Mouse (Mus musculus): ENCODE measurements at regions not wholly inside any gene's neighbourhood (a gene's known extent, or its start where the extent isn't known, plus 50 kb on each side); places are given as distances from the start of the nearest gene placed in this dataset.

DNA sequence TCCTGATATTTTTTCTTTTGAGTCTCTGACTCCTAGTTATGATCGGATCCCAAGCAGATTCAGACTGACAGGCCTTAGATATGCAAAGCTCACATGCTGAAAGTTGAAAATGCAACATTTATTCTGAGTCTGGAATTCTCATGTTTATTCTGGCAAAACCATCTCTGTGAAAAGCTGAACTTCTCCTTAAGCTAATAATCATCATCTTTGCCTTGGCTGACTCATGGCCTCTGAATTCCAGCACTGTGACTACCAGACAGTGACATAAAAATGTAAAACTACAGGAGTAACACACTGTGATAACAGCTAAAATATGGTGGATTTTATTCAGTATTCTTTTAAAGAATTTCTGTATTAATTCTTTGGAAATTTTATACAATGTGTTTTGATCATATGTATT is 680.4 kb upstream of the Lrrc4c start:
- H3K9me3 ChIP-seq (replicated peaks; ENCODE audit: control insufficient read depth, insufficient read depth, low read length, poor library complexity, severe bottlenecking) = no peaks in the 10 kb centered on the region
- no peaks in the 10 kb centered on the region for H3K4me1 ChIP-seq (ENCODE audit: control insufficient read depth, insufficient read depth, low read length)
- no peak overlapping the region for H3K4me3 ChIP-seq (ENCODE audit: low read depth, low read length)
- no peak for TF ChIP-seq CTCF (IDR thresholded peaks at IDR 0.05; ENCODE audit: low read depth, low read length)
- TF ChIP-seq EP300 (IDR thresholded peaks at IDR 0.05; ENCODE audit: insufficient read depth, low read depth, low read length) = no peak
- TF ChIP-seq POLR2A (IDR thresholded peaks at IDR 0.05; ENCODE audit: insufficient read depth, low read length) = no peak
- H3K27ac ChIP-seq (ENCODE audit: insufficient read depth, low read length) = no peak overlapping the region
- H3K9ac ChIP-seq (ENCODE audit: low read depth, poor library complexity, severe bottlenecking) = no peak overlapping the region
- H3K27me3 ChIP-seq (ENCODE audit: control insufficient read depth, insufficient read depth, low read length, poor library complexity, severe bottlenecking) = no peaks in the 10 kb centered on the region
- no peaks in the 10 kb centered on the region for H3K36me3 ChIP-seq (ENCODE audit: control insufficient read depth, insufficient read depth, low read length, poor library complexity, severe bottlenecking)

DNA sequence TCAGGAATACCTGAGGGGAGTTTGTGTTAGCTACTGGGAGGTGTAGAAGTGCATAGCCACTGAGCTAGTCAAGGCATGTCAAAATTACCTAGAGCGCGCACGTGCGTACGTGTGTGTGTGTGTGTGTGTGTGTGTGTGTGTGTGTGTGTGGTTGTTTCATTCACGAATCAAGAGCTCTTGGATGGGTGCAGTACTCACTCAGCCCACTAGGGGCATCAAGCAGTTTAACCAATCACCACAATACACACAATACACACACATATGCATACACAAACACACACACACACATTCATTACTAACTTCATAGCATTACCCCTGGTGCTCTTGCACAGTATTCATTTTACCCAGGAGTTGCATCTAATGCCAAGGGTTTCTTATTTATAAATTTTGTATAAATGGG is 643.6 kb upstream of the Lrrc4c start:
- Histone ChIP-seq H3K9me3 (replicated peaks; ENCODE audit: control insufficient read depth, insufficient read depth, low read length, poor library complexity, severe bottlenecking) (no peaks in the 10 kb centered on the region), H3K27ac (ENCODE audit: insufficient read depth, low read length) (no peak overlapping the region), H3K9ac (ENCODE audit: low read depth, poor library complexity, severe bottlenecking) (no peak overlapping the region), H3K27me3 (ENCODE audit: control insufficient read depth, insufficient read depth, low read length, poor library complexity, severe bottlenecking) (no peaks in the 10 kb centered on the region), H3K36me3 (ENCODE audit: control insufficient read depth, insufficient read depth, low read length, poor library complexity, severe bottlenecking) (no peaks in the 10 kb centered on the region), H3K4me3 (ENCODE audit: low read depth, low read length) (no peak overlapping the region), H3K4me1 (ENCODE audit: control insufficient read depth, insufficient read depth, low read length) (no peaks in the 10 kb centered on the region)
- TF ChIP-seq EP300 (IDR thresholded peaks at IDR 0.05; ENCODE audit: insufficient read depth, low read depth, low read length) (no peak), CTCF (IDR thresholded peaks at IDR 0.05; ENCODE audit: low read depth, low read length) (peak; percentile 8)

DNA sequence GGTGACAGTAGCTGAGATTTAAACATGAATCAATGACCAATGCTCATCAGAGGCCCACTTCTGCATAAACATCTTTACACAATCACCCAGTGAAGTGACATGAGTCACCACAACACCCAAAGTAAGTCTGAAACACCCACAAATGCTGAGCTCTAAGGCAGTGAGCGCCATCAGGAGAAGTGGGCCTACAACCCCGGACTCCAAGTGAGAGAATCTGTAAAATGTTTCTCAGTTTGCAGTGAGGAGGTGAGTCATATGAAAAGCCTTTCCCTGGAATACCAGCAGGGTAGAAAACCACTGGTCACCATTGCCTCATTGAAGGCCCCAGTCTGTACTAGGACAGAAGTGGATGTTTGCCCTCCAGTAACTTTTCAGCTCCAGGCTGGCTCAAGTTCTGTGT is 602.6 kb upstream of the Lrrc4c start:
- Histone ChIP-seq H3K9ac (ENCODE audit: low read depth, poor library complexity, severe bottlenecking) (no peak overlapping the region), H3K4me3 (ENCODE audit: low read depth, low read length) (no peak overlapping the region), H3K27me3 (ENCODE audit: control insufficient read depth, insufficient read depth, low read length, poor library complexity, severe bottlenecking) (no peaks in the 10 kb centered on the region), H3K36me3 (ENCODE audit: control insufficient read depth, insufficient read depth, low read length, poor library complexity, severe bottlenecking) (no peaks in the 10 kb centered on the region), H3K4me1 (ENCODE audit: control insufficient read depth, insufficient read depth, low read length) (no peaks in the 10 kb centered on the region), H3K27ac (ENCODE audit: insufficient read depth, low read length) (no peak overlapping the region), H3K9me3 (replicated peaks; ENCODE audit: control insufficient read depth, insufficient read depth, low read length, poor library complexity, severe bottlenecking) (no peaks in the 10 kb centered on the region)
- no peak for TF ChIP-seq EP300 (IDR thresholded peaks at IDR 0.05; ENCODE audit: insufficient read depth, low read depth, low read length)
- no peak for TF ChIP-seq CTCF (IDR thresholded peaks at IDR 0.05; ENCODE audit: low read depth, low read length)
- TF ChIP-seq POLR2A (IDR thresholded peaks at IDR 0.05; ENCODE audit: insufficient read depth, low read length) = no peak
